Mouse (Mus musculus): Measurements from ENCODE around the gene Casr. TPM values are rescaled to one million over a fixed set of nuclear protein-coding genes. Genes with fewer than 3 reads are reported as not detected.

Gene Casr
- total and polyA plus RNA-seq, 2 experiments from 2014 or later = 0.33 to 1.5 TPM

- H3K9me3 ChIP-seq (ENCODE audit: low read length) = no peaks in the 10 kb centered on the region
- ATAC-seq (ENCODE audit: low FRiP score) (no peak), DNase-seq (ENCODE audit: low spot score) (no peak)
- H3K4me1 ChIP-seq (ENCODE audit: insufficient read depth, low read length) = peaks cover 5% of the 10 kb centered on the region; the same call in 1 of the 2 replicates
- no peak for TF ChIP-seq CTCF (IDR thresholded peaks at IDR 0.05)
- H3K9ac ChIP-seq (replicated peaks; ENCODE audit: low read length, poor library complexity, severe bottlenecking) = no peak overlapping the region
- no peaks in the 10 kb centered on the region for H3K36me3 ChIP-seq (ENCODE audit: insufficient read depth, low read length)
- H3K27ac ChIP-seq (ENCODE audit: low read depth, low read length) = no peak overlapping the region
- H3K4me3 ChIP-seq (ENCODE audit: low read depth, low read length) = no peak overlapping the region
- no peak overlapping the region for H3K4me2 ChIP-seq (ENCODE audit: low read depth, low read length, poor library complexity, severe bottlenecking)
- 70% methylated on average over 4 of the region's 4 CpGs for WGBS
- H3K27me3 ChIP-seq (ENCODE audit: insufficient read depth, low read length) = no peaks in the 10 kb centered on the region
These were observed 16.6 kb downstream of the Casr start for GRCm38 (mm10) chr16:36545333-36545732.

GRCm38 (mm10) chr16:36543091-36543490, 18.9 kb downstream of the Casr start:
- Histone ChIP-seq H3K36me3 (ENCODE audit: insufficient read depth, low read length) (no peaks in the 10 kb centered on the region), H3K4me2 (ENCODE audit: low read depth, low read length, poor library complexity, severe bottlenecking) (no peak overlapping the region), H3K4me3 (ENCODE audit: low read depth, low read length) (no peak overlapping the region), H3K9me3 (ENCODE audit: low read length) (no peaks in the 10 kb centered on the region), H3K27me3 (ENCODE audit: insufficient read depth, low read length) (no peaks in the 10 kb centered on the region), H3K9ac (replicated peaks; ENCODE audit: low read length, poor library complexity, severe bottlenecking) (no peak overlapping the region), H3K4me1 (ENCODE audit: insufficient read depth, low read length) (peaks cover 5% of the 10 kb centered on the region; the same call in 1 of the 2 replicates), H3K27ac (ENCODE audit: low read depth, low read length) (no peak overlapping the region)
- 80% methylated on average over 3 of the region's 3 CpGs for WGBS
- no peak for TF ChIP-seq CTCF (IDR thresholded peaks at IDR 0.05)
- ATAC-seq (ENCODE audit: low FRiP score) = no peak
- DNase-seq (ENCODE audit: low spot score) = no peak

- TF ChIP-seq CTCF (IDR thresholded peaks at IDR 0.05) = no peak
- no peaks in the 10 kb centered on the region for H3K27me3 ChIP-seq (ENCODE audit: insufficient read depth, low read length)
- H3K27ac ChIP-seq (ENCODE audit: low read depth, low read length) = no peak overlapping the region
- H3K4me3 ChIP-seq (ENCODE audit: low read depth, low read length) = no peak overlapping the region
- H3K4me1 ChIP-seq (ENCODE audit: insufficient read depth, low read length) = peaks cover 5% of the 10 kb centered on the region; the same call in 1 of the 2 replicates
- WGBS = 55% methylated on average over 6 of the region's 6 CpGs
- DNase-seq (ENCODE audit: low spot score) (no peak), ATAC-seq (ENCODE audit: low FRiP score) (no peak)
- no peaks in the 10 kb centered on the region for H3K9me3 ChIP-seq (ENCODE audit: low read length)
- H3K9ac ChIP-seq (replicated peaks; ENCODE audit: low read length, poor library complexity, severe bottlenecking) = no peak overlapping the region
- no peaks in the 10 kb centered on the region for H3K36me3 ChIP-seq (ENCODE audit: insufficient read depth, low read length)
- no peak overlapping the region for H3K4me2 ChIP-seq (ENCODE audit: low read depth, low read length, poor library complexity, severe bottlenecking)
These were observed 21.1 kb downstream of the Casr start for GRCm38 (mm10) chr16:36540834-36541233.

- DNase-seq (ENCODE audit: low spot score) (no peak), ATAC-seq (ENCODE audit: low FRiP score) (no peak)
- Histone ChIP-seq H3K27ac (ENCODE audit: low read depth, low read length) (no peak overlapping the region), H3K9ac (replicated peaks; ENCODE audit: low read length, poor library complexity, severe bottlenecking) (no peak overlapping the region), H3K9me3 (ENCODE audit: low read length) (no peaks in the 10 kb centered on the region), H3K27me3 (ENCODE audit: insufficient read depth, low read length) (no peaks in the 10 kb centered on the region), H3K36me3 (ENCODE audit: insufficient read depth, low read length) (no peaks in the 10 kb centered on the region), H3K4me2 (ENCODE audit: low read depth, low read length, poor library complexity, severe bottlenecking) (no peak overlapping the region), H3K4me1 (ENCODE audit: insufficient read depth, low read length) (no peaks in the 10 kb centered on the region), H3K4me3 (ENCODE audit: low read depth, low read length) (no peak overlapping the region)
- no peak for TF ChIP-seq CTCF (IDR thresholded peaks at IDR 0.05)
- 80% methylated on average over 11 of the region's 11 CpGs for WGBS
These were observed 28.8 kb downstream of the Casr start for GRCm38 (mm10) chr16:36532981-36533687.

- no peaks in the 10 kb centered on the region for H3K9me3 ChIP-seq (ENCODE audit: low read length)
- DNase-seq (ENCODE audit: low spot score) = no peak
These were observed 29.9 kb downstream of the Casr start for GRCm38 (mm10) chr16:36532046-36532445.

GRCm38 (mm10) chr16:36531630-36532029, 30.3 kb downstream of the Casr start:
- H3K4me1 ChIP-seq (ENCODE audit: insufficient read depth, low read length) = no peaks in the 10 kb centered on the region
- H3K36me3 ChIP-seq (ENCODE audit: insufficient read depth, low read length) = no peaks in the 10 kb centered on the region
- no peak overlapping the region for H3K4me2 ChIP-seq (ENCODE audit: low read depth, low read length, poor library complexity, severe bottlenecking)
- H3K27me3 ChIP-seq (ENCODE audit: insufficient read depth, low read length) = no peaks in the 10 kb centered on the region
- no peak for ATAC-seq (ENCODE audit: low FRiP score)
- H3K4me3 ChIP-seq (ENCODE audit: low read depth, low read length) = no peak overlapping the region
- H3K9me3 ChIP-seq (ENCODE audit: low read length) = no peaks in the 10 kb centered on the region
- 75% methylated on average over 5 of the region's 5 CpGs for WGBS
- no peak for DNase-seq (ENCODE audit: low spot score)
- TF ChIP-seq CTCF (IDR thresholded peaks at IDR 0.05) = no peak
- no peak overlapping the region for H3K27ac ChIP-seq (ENCODE audit: low read depth, low read length)
- no peak overlapping the region for H3K9ac ChIP-seq (replicated peaks; ENCODE audit: low read length, poor library complexity, severe bottlenecking)

More at GRCm38 (mm10) chr16:36532046-36532445, 29.9 kb downstream of the Casr start:
- H3K4me3 ChIP-seq (ENCODE audit: low read depth, low read length) = no peak overlapping the region
- WGBS = 27% methylated on average over 4 of the region's 4 CpGs
- no peak overlapping the region for H3K27ac ChIP-seq (ENCODE audit: low read depth, low read length)
- no peak for TF ChIP-seq CTCF (IDR thresholded peaks at IDR 0.05)
- H3K4me2 ChIP-seq (ENCODE audit: low read depth, low read length, poor library complexity, severe bottlenecking) = no peak overlapping the region
- no peaks in the 10 kb centered on the region for H3K36me3 ChIP-seq (ENCODE audit: insufficient read depth, low read length)
- no peak for ATAC-seq (ENCODE audit: low FRiP score)
- no peaks in the 10 kb centered on the region for H3K4me1 ChIP-seq (ENCODE audit: insufficient read depth, low read length)
- no peak overlapping the region for H3K9ac ChIP-seq (replicated peaks; ENCODE audit: low read length, poor library complexity, severe bottlenecking)
- no peaks in the 10 kb centered on the region for H3K27me3 ChIP-seq (ENCODE audit: insufficient read depth, low read length)
